Mouse (Mus musculus) ES-E14 (cell line): ENCODE results near the gene Abcc10. TPM values are rescaled to one million over a fixed set of nuclear protein-coding genes. Genes with fewer than 3 reads are reported as not detected.

Source experiments
- DNase-seq: peaks from one replicate; pipeline ENCODE4 v3.0.0-alpha.2; 2013; ENCODE audit warnings: low read depth, low spot score
- H3K27ac ChIP-seq: 2 replicates; pipeline ENCODE4 v1.5.1; 2012; ENCODE audit warnings: low read depth, mild to moderate bottlenecking, low read length, moderate library complexity, mixed read lengths; ENCODE audit not compliant: poor library complexity, insufficient read depth, severe bottlenecking
- H3K36me3 ChIP-seq: 2 replicates; pipeline ENCODE4 v1.6.1; 2012; ENCODE audit warnings: mild to moderate bottlenecking, low read length, moderate library complexity, mixed read lengths; ENCODE audit not compliant: control insufficient read depth, poor library complexity, insufficient read depth, severe bottlenecking
- H3K4me1 ChIP-seq, 2 experiments: fragments of 150-350 bp in 1 of 2; sonication (generic) in 1 of 2; 2 replicates each; pipeline ENCODE4 v1.6.1; 2012; ENCODE audit warnings: low read length in 2 of 2, mild to moderate bottlenecking in 1 of 2, mixed read lengths in 1 of 2; ENCODE audit not compliant: control insufficient read depth in 2 of 2, insufficient read depth in 2 of 2, poor library complexity in 1 of 2
- H3K4me3 ChIP-seq, 2 experiments: fragments of 150-350 bp in 1 of 2; sonication (generic) in 1 of 2; 2 replicates each; pipeline ENCODE4 v1.5.1; 2012; ENCODE audit warnings: low read length in 2 of 2, low read depth in 1 of 2, mild to moderate bottlenecking in 1 of 2, mixed read lengths in 1 of 2; ENCODE audit not compliant: insufficient read depth in 1 of 2, poor library complexity in 1 of 2, severe bottlenecking in 1 of 2
- H3K9ac ChIP-seq: 2 replicates; pipeline ENCODE4 v1.6.1; 2012; ENCODE audit warnings: low read depth, mild to moderate bottlenecking, low read length, mixed read lengths; ENCODE audit not compliant: poor library complexity, insufficient read depth, severe bottlenecking
- H3K9me3 ChIP-seq: fragments of 150-350 bp; sonication (generic); 2 replicates; pipeline ENCODE4 v1.6.1; 2012; ENCODE audit warnings: low read depth, mild to moderate bottlenecking, low read length; ENCODE audit not compliant: control insufficient read depth, insufficient read depth
- CHD2 ChIP-seq: IDR thresholded peaks from 2 replicates; pipeline ENCODE4 v1.6.1; 2014; ENCODE audit warnings: mild to moderate bottlenecking, low read depth, low read length, inconsistent platforms
- HCFC1 ChIP-seq: IDR thresholded peaks from 2 replicates; pipeline ENCODE4 v1.6.1; 2012; ENCODE audit warnings: low read length, inconsistent platforms, borderline replicate concordance; ENCODE audit not compliant: insufficient read depth
- MAFK ChIP-seq: IDR thresholded peaks from 2 replicates; pipeline ENCODE4 v1.6.1; 2014; ENCODE audit warnings: mild to moderate bottlenecking, low read depth, low read length, inconsistent platforms; ENCODE audit not compliant: insufficient read depth
- ZC3H11A ChIP-seq: IDR thresholded peaks from 2 replicates; pipeline ENCODE4 v1.6.1; 2012; ENCODE audit warnings: low read depth, mild to moderate bottlenecking, inconsistent platforms, low read length, borderline replicate concordance
- ZNF384 ChIP-seq: IDR thresholded peaks from 2 replicates; pipeline ENCODE4 v1.6.1; 2012; ENCODE audit warnings: low read depth, low read length, inconsistent platforms
- in situ Hi-C, 2 experiments: fragments of 600-800 bp; cut with MboI; formaldehyde crosslinking; loops; one replicate each; pipeline ENCODE4 v1.15.1; 2025; ENCODE audit warnings: low sequenced_read_pairs in 2 of 2, inconsistent platforms in 1 of 2; ENCODE audit not compliant: unreplicated experiment in 2 of 2
- total RNA-seq: library from RNA; depleted of rRNA; stranded (reverse); fragments of 300-350 nt; gene quantifications from 2 replicates; pipeline ENCODE4 v1.2.3, GENCODE M21; 2012

Gene Abcc10
- total RNA-seq, 1 experiment = 17.2 TPM

DNA sequence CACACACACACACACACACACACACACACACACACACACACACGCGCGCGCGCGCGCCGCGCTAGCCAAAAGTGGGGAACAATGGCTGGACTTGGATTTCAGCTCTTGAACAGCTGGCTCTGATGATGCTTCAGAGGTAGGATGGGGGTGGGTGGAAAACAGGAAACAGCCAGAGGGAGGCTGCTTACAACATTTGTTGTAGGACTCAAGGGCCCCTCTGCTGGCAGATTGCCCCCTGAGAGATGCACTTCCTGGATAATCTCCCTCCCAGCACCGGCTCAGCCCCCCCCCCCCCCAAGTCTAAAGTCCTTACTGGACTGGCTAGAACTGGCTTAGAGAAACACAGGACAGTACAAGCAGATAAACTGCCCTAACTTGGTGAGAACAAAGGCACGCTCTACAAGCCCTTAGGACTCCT lies 40.5 kb downstream of the Abcc10 start:
- Histone ChIP-seq H3K4me1 (peaks cover 4 to 14% of the 10 kb centered on the region in 2 experiments; a peak in 2 of 4 replicates), H3K4me3 (no peak overlapping the region), H3K9me3 (no peaks in the 10 kb centered on the region), H3K27ac (no peak overlapping the region), H3K9ac (no peak overlapping the region), H3K36me3 (no peaks in the 10 kb centered on the region)
- in situ Hi-C loops = no loop called here
- no peak for DNase-seq
- TF ChIP-seq HCFC1 = no peak
- TF ChIP-seq MAFK = no peak
- TF ChIP-seq ZC3H11A = no peak
- no peak for TF ChIP-seq CHD2
- no peak for TF ChIP-seq ZNF384

DNA sequence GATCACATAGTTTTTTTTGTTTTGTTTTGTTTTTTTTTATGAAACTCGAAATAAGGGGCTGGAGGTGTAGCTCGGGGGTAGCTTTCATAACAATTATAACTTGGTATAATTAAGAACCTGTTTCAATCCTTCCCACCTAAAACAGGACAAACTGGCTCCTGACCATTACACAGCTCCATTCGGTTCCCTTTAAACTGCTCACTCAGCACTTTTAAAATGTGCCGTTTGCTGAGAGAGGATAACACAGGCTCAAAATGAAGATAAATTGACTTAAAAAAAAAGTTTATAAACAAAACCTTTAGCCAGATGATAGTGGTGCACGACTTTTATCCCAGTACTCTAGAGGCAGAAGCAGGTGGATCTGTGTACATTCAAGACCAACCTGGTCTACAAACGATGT lies 42.7 kb downstream of the Abcc10 start:
- peaks cover 3% of the 10 kb centered on the region; the same call in 1 of the 2 replicates for H3K36me3 ChIP-seq
- TF ChIP-seq MAFK = peak; percentile 90
- no peak for TF ChIP-seq HCFC1
- no peak for TF ChIP-seq CHD2
- no peak for TF ChIP-seq ZC3H11A
- no peak for TF ChIP-seq ZNF384
- no peaks in the 10 kb centered on the region for H3K9me3 ChIP-seq
- H3K9ac ChIP-seq = no peak overlapping the region
- H3K4me3 ChIP-seq = no peak overlapping the region
- H3K27ac ChIP-seq = no peak overlapping the region
- H3K4me1 ChIP-seq = peaks cover 8 to 19% of the 10 kb centered on the region in 2 experiments
- DNase-seq = no peak
- in situ Hi-C loops = no loop called here

DNA sequence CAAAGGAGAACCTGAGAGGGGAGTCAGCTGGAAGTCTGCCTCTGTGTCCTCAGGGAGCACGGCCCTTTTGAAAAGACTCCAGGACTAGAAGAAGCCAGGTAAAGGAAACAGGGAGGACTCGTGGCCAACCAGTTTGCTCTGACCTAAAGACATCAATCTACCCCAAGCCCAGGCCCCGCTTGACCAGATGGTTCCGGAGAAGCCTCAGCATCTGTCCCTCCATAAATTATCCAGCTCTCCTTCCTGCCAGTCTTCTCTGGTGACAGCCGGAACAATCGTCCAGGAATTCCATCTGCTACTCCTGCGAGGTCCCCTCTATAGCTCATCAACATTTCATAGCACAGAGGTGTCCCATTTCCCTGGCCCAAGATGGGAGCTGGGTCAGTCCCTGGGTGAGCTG lies 43.5 kb downstream of the Abcc10 start:
- H3K36me3 ChIP-seq = peaks cover 6% of the 10 kb centered on the region; the same call in 1 of the 2 replicates
- no peak for DNase-seq
- H3K4me3 ChIP-seq = no peak overlapping the region
- peaks cover 8 to 19% of the 10 kb centered on the region in 2 experiments for H3K4me1 ChIP-seq
- TF ChIP-seq MAFK (no peak), CHD2 (no peak), ZC3H11A (no peak), HCFC1 (no peak), ZNF384 (no peak)
- H3K9me3 ChIP-seq = no peaks in the 10 kb centered on the region
- H3K27ac ChIP-seq = no peak overlapping the region
- no peak overlapping the region for H3K9ac ChIP-seq
- in situ Hi-C loops = no loop called here

DNA sequence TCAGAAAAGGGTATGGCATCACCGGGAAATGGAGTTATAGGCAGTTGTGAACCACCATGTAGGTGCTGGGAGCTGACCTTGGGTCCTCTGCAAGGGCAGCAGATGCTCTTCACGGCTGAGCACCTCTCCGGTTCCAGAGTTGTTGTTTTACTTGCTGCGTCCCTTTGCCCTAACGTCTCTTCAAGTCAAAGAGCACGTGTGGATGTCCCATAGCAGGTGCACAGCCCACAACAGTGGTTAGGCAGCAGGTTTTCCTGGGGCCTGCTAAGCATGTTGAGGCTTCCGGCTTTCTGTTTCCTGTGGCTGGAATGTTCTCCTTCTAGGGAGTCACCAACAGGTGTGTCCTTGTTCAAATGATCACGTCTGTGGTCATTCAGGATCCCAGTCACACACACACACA lies 44.2 kb downstream of the Abcc10 start:
- H3K4me3 ChIP-seq = no peak overlapping the region
- TF ChIP-seq HCFC1 = no peak
- TF ChIP-seq MAFK = no peak
- no peak for TF ChIP-seq CHD2
- TF ChIP-seq ZNF384 = no peak
- TF ChIP-seq ZC3H11A = no peak
- H3K9ac ChIP-seq = no peak overlapping the region
- peaks cover 8 to 19% of the 10 kb centered on the region in 2 experiments for H3K4me1 ChIP-seq
- H3K27ac ChIP-seq = no peak overlapping the region
- in situ Hi-C loops = no loop called here
- DNase-seq = no peak
- H3K9me3 ChIP-seq = no peaks in the 10 kb centered on the region
- H3K36me3 ChIP-seq = peaks cover 8% of the 10 kb centered on the region; the same call in 1 of the 2 replicates

DNA sequence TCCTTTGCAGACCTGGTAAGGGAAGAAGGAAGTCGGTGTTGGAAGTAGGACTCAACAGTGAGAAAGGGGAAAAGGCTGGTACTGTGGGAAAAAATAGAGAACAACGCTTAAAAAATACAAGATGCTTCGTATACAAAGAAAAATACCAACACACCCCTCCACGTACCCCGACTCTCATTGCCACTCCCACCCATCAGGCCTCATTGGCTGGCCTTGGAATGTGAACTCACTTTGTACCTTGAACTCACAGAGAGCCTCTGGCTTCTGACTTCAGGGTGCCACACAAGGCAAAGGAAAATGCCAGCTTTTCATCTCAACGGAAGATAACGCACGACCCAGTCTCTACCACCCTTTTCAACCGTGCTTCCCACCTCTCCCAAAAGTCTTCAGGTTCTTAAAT lies 45.0 kb downstream of the Abcc10 start:
- in situ Hi-C loops = no loop called here

More for the DNA sequence above, 45.0 kb downstream of the Abcc10 start:
- no peak for DNase-seq
- Histone ChIP-seq H3K4me3 (peak overlapping the region; percentile 88 to 95; a peak in 2 of 4 replicates), H3K4me1 (peaks cover 8 to 19% of the 10 kb centered on the region in 2 experiments), H3K27ac (no peak overlapping the region), H3K9ac (no peak overlapping the region; the same call in 1 of the 2 replicates), H3K36me3 (peaks cover 13% of the 10 kb centered on the region; the same call in 1 of the 2 replicates), H3K9me3 (no peaks in the 10 kb centered on the region)
- TF ChIP-seq MAFK = no peak
- TF ChIP-seq ZNF384 = no peak
- no peak for TF ChIP-seq CHD2
- no peak for TF ChIP-seq ZC3H11A
- TF ChIP-seq HCFC1 = no peak
